ENCODE assay signal across 9 mouse cellular contexts in the genomic region with DNA sequence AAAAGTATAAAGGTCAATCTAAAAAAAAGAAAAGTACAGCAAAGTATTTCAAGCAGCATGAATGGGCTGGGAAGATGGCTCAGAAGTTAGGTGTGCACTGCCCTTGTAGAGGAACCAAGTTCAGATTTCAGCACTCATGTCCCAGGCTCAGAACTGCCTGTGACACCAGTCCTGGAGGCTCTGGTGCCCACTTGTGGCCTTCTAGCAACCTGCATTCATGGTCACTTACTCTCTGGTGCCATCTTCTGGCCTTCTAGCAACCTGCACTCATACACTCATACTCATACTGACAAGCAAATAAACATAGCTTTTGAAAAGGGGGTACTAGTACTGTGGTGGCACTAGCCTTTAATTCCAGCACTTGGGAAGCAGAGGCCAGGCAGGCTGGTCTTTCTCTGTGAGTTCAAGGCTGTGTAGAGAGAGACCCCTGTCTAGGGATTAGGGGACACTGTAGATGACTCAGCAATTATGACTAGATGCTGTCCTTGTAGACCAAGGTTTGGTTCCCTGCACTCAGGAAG. TPM values are rescaled to one million over a fixed set of nuclear protein-coding genes. Genes with fewer than 3 reads are reported as not detected.
DNase-seq lines count a peak whose midpoint lies in the region; ATAC-seq and TF ChIP-seq lines count a peak whose summit lies in the region.
"Had no signal": no experiment of that assay in that cellular context is flagged by ENCODE, and none has a peak within 500 bp of the region (broad histone marks: within the 10 kb centered on the region; RNA-seq: fewer than 3 reads in every experiment).

No protein-coding gene starts in this region.

- TF ChIP-seq POLR2A in heart, adult 2 months (IDR thresholded peaks at IDR 0.05; ENCODE audit: insufficient read depth, low read depth, low read length): no peak

- no peaks in the 10 kb centered on the region for H3K9me3 ChIP-seq in liver, postnatal 0 days (ENCODE audit: low read length)
- H3K9me3 ChIP-seq: liver, embryonic 15.5 days had no signal

- H3K4me1 ChIP-seq in heart, adult 2 months (ENCODE audit: control insufficient read depth, insufficient read depth, low read length): no peaks in the 10 kb centered on the region
- H3K4me1 ChIP-seq in liver, postnatal 0 days (ENCODE audit: insufficient read depth): no peaks in the 10 kb centered on the region
- H3K4me1 ChIP-seq: liver, embryonic 15.5 days had no signal

- H3K27ac ChIP-seq in heart, adult 2 months: no peak overlapping the region
- no peak overlapping the region for H3K27ac ChIP-seq in liver, postnatal 0 days (ENCODE audit: low read depth)
- H3K27ac ChIP-seq: liver, embryonic 15.5 days had no signal

- H3K9ac ChIP-seq in heart, adult 2 months (ENCODE audit: low read depth, low read length): no peak overlapping the region
- no peak overlapping the region for H3K9ac ChIP-seq in liver, postnatal 0 days (replicated peaks)
- H3K9ac ChIP-seq: liver, embryonic 15.5 days had no signal

- H3K79me2 ChIP-seq in heart, adult 2 months (replicated peaks; ENCODE audit: control insufficient read depth, insufficient read depth, low read length): no peaks in the 10 kb centered on the region

- no peak overlapping the region for H3K4me3 ChIP-seq in heart, adult 2 months
- no peak overlapping the region for H3K4me3 ChIP-seq in liver, postnatal 0 days (ENCODE audit: low read depth, low read length)
- H3K4me3 ChIP-seq: liver, embryonic 15.5 days had no signal

- ATAC-seq in liver, postnatal 0 days: no peak

- peak; percentile 58 for TF ChIP-seq CTCF in heart, adult 2 months (IDR thresholded peaks at IDR 0.05)
- peak; percentile 78 for TF ChIP-seq CTCF in liver, postnatal 0 days (IDR thresholded peaks at IDR 0.05; ENCODE audit: low read depth)

- no peaks in the 10 kb centered on the region for H3K36me3 ChIP-seq in heart, adult 2 months (ENCODE audit: control insufficient read depth, insufficient read depth, low read length)
- peaks cover 4% of the 10 kb centered on the region; the same call in 1 of the 2 replicates for H3K36me3 ChIP-seq in liver, postnatal 0 days (replicated peaks; ENCODE audit: insufficient read depth, low read length)

- no peaks in the 10 kb centered on the region for H3K27me3 ChIP-seq in heart, adult 2 months (ENCODE audit: control insufficient read depth, insufficient read depth, low read length)
- no peaks in the 10 kb centered on the region for H3K27me3 ChIP-seq in liver, postnatal 0 days (ENCODE audit: insufficient read depth, low read length)
- H3K27me3 ChIP-seq: liver, embryonic 15.5 days had no signal

- intact Hi-C loops in heart, adult 2 months (cut with DNase I): no loop called here
- intact Hi-C loops in heart, postnatal 14 days (cut with DNase I): no loop called here
- intact Hi-C loops in heart, postnatal 36 days (cut with DNase I): no loop called here

- no peak for DNase-seq in heart, adult 2 months
- DNase-seq in heart, postnatal 14 days: no peak
- peak; percentile 46 for DNase-seq in CD4-positive helper T cell, adult 2 months (ENCODE audit: low read depth, low spot score)
- peak; percentile 22 for DNase-seq in adipocyte (ENCODE audit: low spot score)
- peak; percentile 38 for DNase-seq in liver, postnatal 0 days
- DNase-seq in left cerebral cortex, adult 8-10 months (ENCODE audit: low spot score in 2 of 2): no peak
- DNase-seq in right cerebral cortex, postnatal 14 days: no peak
- DNase-seq in heart, postnatal 36 days: no peak

- no peak for TF ChIP-seq EP300 in heart, adult 2 months (IDR thresholded peaks at IDR 0.05; ENCODE audit: insufficient read depth, low read depth, low read length)
- no peak for TF ChIP-seq EP300 in liver, postnatal 0 days (IDR thresholded peaks at IDR 0.05; ENCODE audit: low read depth)

- no peak overlapping the region for H3K4me2 ChIP-seq in liver, postnatal 0 days (ENCODE audit: low read depth, low read length)
- H3K4me2 ChIP-seq: liver, embryonic 15.5 days had no signal

RNA-seq across cellular contexts. Expression of a gene that starts 43.8 kb away (rescaled TPM):
- total RNA-seq in heart, adult 2 months (2021): 10 to 100 TPM; 12.4 to 13.9 TPM
- 11.8 and 14.2 TPM in 2 replicates for polyA plus RNA-seq in heart, adult 2 months (2012; rRNA removed)
- 10 to 100 TPM; 12.4 to 15.5 TPM for total RNA-seq in heart, postnatal 14 days (2021)
- polyA plus RNA-seq in liver, postnatal 0 days (2015; fragmentation: Nextera tagmentation; extraction: Ambion mirVana): 1.9 and 2.5 TPM in 2 replicates
- total RNA-seq in left cerebral cortex, adult 8-10 months (2022): 10 to 100 TPM; 28.3 to 41.2 (median 36.2) TPM
- 10 to 100 TPM; 12.0 to 12.6 TPM for total RNA-seq in heart, postnatal 36 days (2021)

Comparison
In these comparisons a context has a peak if more than half of its experiments do, and no peak if none do; other contexts are left out.
1. DNase-seq: peak in CD4-positive helper T cell, adult 2 months (single experiment), adipocyte (single experiment) and liver, postnatal 0 days (single experiment); none in heart, adult 2 months (0 of 2), heart, postnatal 14 days (0 of 2), left cerebral cortex, adult 8-10 months (0 of 2), right cerebral cortex, postnatal 14 days (single experiment) and heart, postnatal 36 days (0 of 2).